Mouse (Mus musculus) bone marrow macrophage, adult 2 months (primary cell): Measurements from ENCODE around the gene Plcb4.

Experiments
- CTCF ChIP-seq: IDR thresholded peaks from 2 replicates; pipeline ENCODE4 v1.5.1; 2012; ENCODE audit warnings: low read depth, mild to moderate bottlenecking, low read length, moderate library complexity
- POLR2A ChIP-seq: IDR thresholded peaks from 2 replicates; pipeline ENCODE4 v1.6.1; 2012; ENCODE audit warnings: mild to moderate bottlenecking, low read depth, low read length, borderline replicate concordance

DNA sequence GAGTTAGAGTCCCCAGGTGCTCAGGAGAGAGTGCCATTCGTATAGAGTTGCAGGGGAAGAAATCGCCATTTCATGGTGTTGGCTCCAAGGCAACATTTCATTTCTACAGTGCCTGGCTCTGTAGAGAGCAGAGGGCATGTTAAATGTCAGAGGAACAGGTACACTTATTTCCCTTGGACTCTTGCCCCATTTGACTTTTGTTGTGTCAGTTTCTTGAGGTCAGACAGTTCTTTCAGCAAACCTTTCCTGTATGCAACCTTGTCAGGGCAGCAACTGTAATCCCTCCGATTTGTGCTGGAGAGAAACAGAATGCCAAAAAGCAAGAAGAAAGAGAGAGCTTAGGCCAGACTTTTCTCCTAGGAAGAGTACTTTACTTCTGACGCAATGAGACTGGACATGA, 189.4 kb downstream of the Plcb4 start:
- TF ChIP-seq CTCF (no peak), POLR2A (no peak)
